Mouse (Mus musculus): Measurements from ENCODE around the gene Lgsn. TPM values are rescaled to one million over a fixed set of nuclear protein-coding genes. Genes with fewer than 3 reads are reported as not detected.

Lgsn gene
- not detected in 2 replicates for polyA plus RNA-seq (2014; fragmentation: Nextera tagmentation; extraction: Ambion mirVana)

GRCm38 (mm10) chr1:31176101-31176500, at the start of gene Lgsn:
Gene Lgsn (plus strand): TSS chr1:31176401.
- no peak within 1 kb of the TSS for H3K9ac ChIP-seq (ENCODE audit: low read length)
- no peak within 1 kb of the TSS for H3K4me2 ChIP-seq
- WGBS, result 80% methylated on average over 5 of the region's 5 CpGs
- no peaks in the 10 kb centered on the region for H3K9me3 ChIP-seq (ENCODE audit: control insufficient read depth, low read length)
- ATAC-seq (ENCODE audit: low FRiP score) (no peak), DNase-seq (ENCODE audit: low spot score, missing footprints) (no peak)
- H3K4me3 ChIP-seq (ENCODE audit: low read depth, low read length), result no peak within 1 kb of the TSS
- H3K36me3 ChIP-seq (ENCODE audit: control insufficient read depth, insufficient read depth, low read length), result no peaks in the 10 kb centered on the region
- H3K27ac ChIP-seq (ENCODE audit: low read depth, low read length), result no peak within 1 kb of the TSS
- no peaks in the 10 kb centered on the region for H3K27me3 ChIP-seq (ENCODE audit: control insufficient read depth, insufficient read depth, low read length)
- no peaks in the 10 kb centered on the region for H3K4me1 ChIP-seq (ENCODE audit: control insufficient read depth, insufficient read depth, low read length)

GRCm38 (mm10) chr1:31138387-31138786, 37.8 kb upstream of the Lgsn start:
- WGBS, result 85% methylated on average over 3 of the region's 3 CpGs
- no peaks in the 10 kb centered on the region for H3K27me3 ChIP-seq (ENCODE audit: control insufficient read depth, insufficient read depth, low read length)
- no peak overlapping the region for H3K9ac ChIP-seq (ENCODE audit: low read length)

GRCm38 (mm10) chr1:31142288-31143094, 33.7 kb upstream of the Lgsn start:
- Histone ChIP-seq H3K36me3 (ENCODE audit: control insufficient read depth, insufficient read depth, low read length) (no peaks in the 10 kb centered on the region), H3K9me3 (ENCODE audit: control insufficient read depth, low read length) (no peaks in the 10 kb centered on the region), H3K27me3 (ENCODE audit: control insufficient read depth, insufficient read depth, low read length) (no peaks in the 10 kb centered on the region), H3K4me1 (ENCODE audit: control insufficient read depth, insufficient read depth, low read length) (no peaks in the 10 kb centered on the region), H3K4me3 (ENCODE audit: low read depth, low read length) (no peak overlapping the region), H3K4me2 (no peak overlapping the region), H3K27ac (ENCODE audit: low read depth, low read length) (no peak overlapping the region), H3K9ac (ENCODE audit: low read length) (no peak overlapping the region)
- ATAC-seq (ENCODE audit: low FRiP score), result no peak
- no peak for DNase-seq (ENCODE audit: low spot score, missing footprints)
- WGBS, result 74% methylated on average over 8 of the region's 8 CpGs

More at GRCm38 (mm10) chr1:31138387-31138786, 37.8 kb upstream of the Lgsn start:
- Histone ChIP-seq H3K36me3 (ENCODE audit: control insufficient read depth, insufficient read depth, low read length) (no peaks in the 10 kb centered on the region), H3K27ac (ENCODE audit: low read depth, low read length) (no peak overlapping the region), H3K4me2 (no peak overlapping the region), H3K9me3 (ENCODE audit: control insufficient read depth, low read length) (no peaks in the 10 kb centered on the region), H3K4me1 (ENCODE audit: control insufficient read depth, insufficient read depth, low read length) (no peaks in the 10 kb centered on the region), H3K4me3 (ENCODE audit: low read depth, low read length) (no peak overlapping the region)
- ATAC-seq (ENCODE audit: low FRiP score) (no peak), DNase-seq (ENCODE audit: low spot score, missing footprints) (no peak)

GRCm38 (mm10) chr1:31143571-31143970, 32.6 kb upstream of the Lgsn start:
- 71% methylated on average over 2 of the region's 2 CpGs for WGBS
- no peak overlapping the region for H3K4me3 ChIP-seq (ENCODE audit: low read depth, low read length)
- no peaks in the 10 kb centered on the region for H3K27me3 ChIP-seq (ENCODE audit: control insufficient read depth, insufficient read depth, low read length)
- H3K4me1 ChIP-seq (ENCODE audit: control insufficient read depth, insufficient read depth, low read length), result no peaks in the 10 kb centered on the region
- ATAC-seq (ENCODE audit: low FRiP score) (no peak), DNase-seq (ENCODE audit: low spot score, missing footprints) (no peak)
- no peak overlapping the region for H3K27ac ChIP-seq (ENCODE audit: low read depth, low read length)
- H3K9me3 ChIP-seq (ENCODE audit: control insufficient read depth, low read length), result no peaks in the 10 kb centered on the region
- H3K9ac ChIP-seq (ENCODE audit: low read length), result no peak overlapping the region
- no peak overlapping the region for H3K4me2 ChIP-seq
- no peaks in the 10 kb centered on the region for H3K36me3 ChIP-seq (ENCODE audit: control insufficient read depth, insufficient read depth, low read length)

- 65% methylated on average over 6 of the region's 6 CpGs for WGBS
- DNase-seq (ENCODE audit: low spot score, missing footprints) (no peak), ATAC-seq (ENCODE audit: low FRiP score) (no peak)
- Histone ChIP-seq H3K4me2 (no peak overlapping the region), H3K27ac (ENCODE audit: low read depth, low read length) (no peak overlapping the region), H3K4me1 (ENCODE audit: control insufficient read depth, insufficient read depth, low read length) (no peaks in the 10 kb centered on the region), H3K9ac (ENCODE audit: low read length) (no peak overlapping the region), H3K9me3 (ENCODE audit: control insufficient read depth, low read length) (no peaks in the 10 kb centered on the region), H3K4me3 (ENCODE audit: low read depth, low read length) (no peak overlapping the region), H3K36me3 (ENCODE audit: control insufficient read depth, insufficient read depth, low read length) (no peaks in the 10 kb centered on the region), H3K27me3 (ENCODE audit: control insufficient read depth, insufficient read depth, low read length) (no peaks in the 10 kb centered on the region)
Measured at GRCm38 (mm10) chr1:31149671-31150070, 26.5 kb upstream of the Lgsn start.

- H3K27ac ChIP-seq (ENCODE audit: low read depth, low read length), result no peak overlapping the region
- no peak overlapping the region for H3K4me2 ChIP-seq
- no peak for DNase-seq (ENCODE audit: low spot score, missing footprints)
- H3K36me3 ChIP-seq (ENCODE audit: control insufficient read depth, insufficient read depth, low read length), result no peaks in the 10 kb centered on the region
- H3K9ac ChIP-seq (ENCODE audit: low read length), result no peak overlapping the region
- WGBS, result 64% methylated on average over 3 of the region's 3 CpGs
- no peak overlapping the region for H3K4me3 ChIP-seq (ENCODE audit: low read depth, low read length)
- H3K27me3 ChIP-seq (ENCODE audit: control insufficient read depth, insufficient read depth, low read length), result no peaks in the 10 kb centered on the region
- no peaks in the 10 kb centered on the region for H3K9me3 ChIP-seq (ENCODE audit: control insufficient read depth, low read length)
- no peaks in the 10 kb centered on the region for H3K4me1 ChIP-seq (ENCODE audit: control insufficient read depth, insufficient read depth, low read length)
- ATAC-seq (ENCODE audit: low FRiP score), result no peak
Measured at GRCm38 (mm10) chr1:31150546-31150945, 25.7 kb upstream of the Lgsn start.

GRCm38 (mm10) chr1:31152799-31153426, 23.3 kb upstream of the Lgsn start:
- DNase-seq (ENCODE audit: low spot score, missing footprints) (no peak), ATAC-seq (ENCODE audit: low FRiP score) (no peak)
- Histone ChIP-seq H3K9me3 (ENCODE audit: control insufficient read depth, low read length) (no peaks in the 10 kb centered on the region), H3K36me3 (ENCODE audit: control insufficient read depth, insufficient read depth, low read length) (no peaks in the 10 kb centered on the region), H3K9ac (ENCODE audit: low read length) (no peak overlapping the region), H3K4me1 (ENCODE audit: control insufficient read depth, insufficient read depth, low read length) (no peaks in the 10 kb centered on the region), H3K27ac (ENCODE audit: low read depth, low read length) (no peak overlapping the region), H3K4me3 (ENCODE audit: low read depth, low read length) (no peak overlapping the region), H3K27me3 (ENCODE audit: control insufficient read depth, insufficient read depth, low read length) (no peaks in the 10 kb centered on the region), H3K4me2 (no peak overlapping the region)
- 59% methylated on average over 2 of the region's 2 CpGs for WGBS

- Histone ChIP-seq H3K27ac (ENCODE audit: low read depth, low read length) (no peak overlapping the region), H3K4me1 (ENCODE audit: control insufficient read depth, insufficient read depth, low read length) (no peaks in the 10 kb centered on the region), H3K27me3 (ENCODE audit: control insufficient read depth, insufficient read depth, low read length) (no peaks in the 10 kb centered on the region), H3K9me3 (ENCODE audit: control insufficient read depth, low read length) (no peaks in the 10 kb centered on the region), H3K36me3 (ENCODE audit: control insufficient read depth, insufficient read depth, low read length) (no peaks in the 10 kb centered on the region), H3K4me2 (no peak overlapping the region), H3K9ac (ENCODE audit: low read length) (no peak overlapping the region), H3K4me3 (ENCODE audit: low read depth, low read length) (no peak overlapping the region)
- 32% methylated on average over 7 of the region's 7 CpGs for WGBS
- ATAC-seq (ENCODE audit: low FRiP score), result peak; percentile 82
- no peak for DNase-seq (ENCODE audit: low spot score, missing footprints)
Measured at GRCm38 (mm10) chr1:31153793-31154349, 22.3 kb upstream of the Lgsn start.

- Histone ChIP-seq H3K4me2 (no peak overlapping the region), H3K9ac (ENCODE audit: low read length) (no peak overlapping the region), H3K27me3 (ENCODE audit: control insufficient read depth, insufficient read depth, low read length) (no peaks in the 10 kb centered on the region), H3K27ac (ENCODE audit: low read depth, low read length) (no peak overlapping the region), H3K4me1 (ENCODE audit: control insufficient read depth, insufficient read depth, low read length) (no peaks in the 10 kb centered on the region), H3K4me3 (ENCODE audit: low read depth, low read length) (no peak overlapping the region), H3K9me3 (ENCODE audit: control insufficient read depth, low read length) (no peaks in the 10 kb centered on the region), H3K36me3 (ENCODE audit: control insufficient read depth, insufficient read depth, low read length) (no peaks in the 10 kb centered on the region)
- ATAC-seq (ENCODE audit: low FRiP score), result no peak
- no peak for DNase-seq (ENCODE audit: low spot score, missing footprints)
- 79% methylated on average over 2 of the region's 2 CpGs for WGBS
Measured at GRCm38 (mm10) chr1:31156185-31156584, 20.0 kb upstream of the Lgsn start.

All from midbrain, embryonic 11.5 days (tissue).